Mouse (Mus musculus): ENCODE measurements around the gene Havcr2.
"Not testable (repeated sequence)": the region's sequence is repeated elsewhere in the genome, so short reads cannot be mapped to it uniquely, and the experiment has no call there.

Gene Havcr2

DNA sequence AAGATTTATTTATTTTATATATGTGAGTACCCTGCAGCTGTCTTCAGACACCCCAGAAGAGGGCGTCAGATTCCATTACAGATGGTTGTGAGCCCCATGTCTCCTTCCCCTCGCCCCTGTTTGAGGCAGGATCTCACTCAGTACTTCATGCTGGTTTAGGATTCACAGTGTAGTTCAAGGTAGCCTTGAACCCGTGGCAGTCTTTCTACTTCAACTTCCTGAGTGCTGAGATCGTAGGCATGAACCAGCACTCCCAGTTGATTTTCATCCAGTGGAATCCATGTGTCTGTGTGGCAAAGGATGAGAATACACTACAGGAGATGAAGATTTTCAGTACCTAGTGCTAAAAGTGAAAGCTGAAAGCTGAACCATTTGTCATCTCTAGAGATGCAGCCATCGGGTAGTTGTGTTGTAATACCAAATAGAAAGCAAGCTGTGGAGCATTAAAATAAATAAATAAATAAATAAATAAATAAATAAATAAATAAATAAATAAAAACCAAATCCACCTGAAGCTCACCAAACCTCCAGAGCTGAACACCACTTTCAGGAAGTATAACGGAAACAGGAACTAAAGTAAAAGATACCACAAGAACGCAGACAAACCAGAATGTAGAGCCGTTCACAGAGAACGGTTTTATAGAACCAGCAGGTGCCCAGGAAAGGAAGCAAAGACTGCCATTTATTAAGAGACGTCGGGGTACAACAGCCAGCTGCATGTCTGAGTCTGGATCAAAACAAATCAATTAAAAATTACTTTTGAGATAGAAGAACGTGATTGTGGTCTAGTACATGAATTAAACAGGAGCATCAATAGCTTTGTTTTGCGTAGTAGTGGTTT is 6.9 kb upstream of the Havcr2 start:
- in situ Hi-C loops (cut with MboI; ENCODE audit: unreplicated experiment in 2 of 2) = loop anchor here (5.0 to 10.0 kb wide), 5 partner anchors 184 to 1207 kb away; partner anchors contain the start of gene Thg1l (in 1 of the 2)

- in situ Hi-C loops (cut with MboI; ENCODE audit: unreplicated experiment in 2 of 2) = loop anchor here (5.0 to 10.0 kb wide), 5 partner anchors 183 to 1205 kb away; partner anchors contain the start of gene Thg1l (in 1 of the 2)
Measured at GRCm38 (mm10) chr11:46449461-46450080, 5.2 kb upstream of the Havcr2 start.

DNA sequence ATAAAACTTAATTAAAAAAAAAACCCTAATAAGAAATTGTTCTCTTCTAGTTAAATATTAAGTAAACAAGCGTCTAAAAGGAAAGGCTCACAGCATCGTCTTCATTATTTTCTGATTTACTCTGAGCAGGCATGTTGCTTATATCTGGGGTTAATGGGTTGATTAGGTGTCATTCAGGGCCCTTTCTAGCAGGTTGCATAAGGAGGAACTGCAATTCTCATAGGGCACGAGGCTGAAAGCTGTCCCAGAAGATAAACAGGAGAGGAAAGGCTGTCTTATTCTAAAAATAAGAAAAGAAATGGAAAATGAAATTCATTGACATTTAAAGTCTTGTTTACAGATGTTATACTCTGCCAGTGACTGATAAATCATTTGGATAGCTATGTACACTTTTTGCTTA is 5.2 kb downstream of the Havcr2 start:
- in situ Hi-C loops (cut with MboI; ENCODE audit: unreplicated experiment in 2 of 2) = no loop called here

DNA sequence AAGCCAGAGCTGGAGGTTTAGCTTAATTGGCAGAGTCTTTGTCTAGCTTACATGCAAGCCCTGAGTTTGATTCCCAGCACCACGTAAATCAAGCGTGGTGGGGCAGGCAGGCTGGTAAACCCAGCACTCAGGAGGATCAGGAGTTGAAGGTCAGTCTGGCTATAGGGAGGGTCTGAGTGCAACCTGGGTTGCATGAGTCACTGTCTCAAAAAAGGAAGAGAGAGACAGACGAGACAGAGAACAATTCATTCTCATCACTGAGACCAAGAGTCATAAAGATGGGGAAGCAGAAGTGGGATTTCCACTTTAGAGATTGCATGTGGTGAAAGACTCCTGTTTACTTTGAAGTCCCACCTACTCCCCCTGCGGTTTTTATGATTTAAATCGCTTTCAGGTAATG is 6.6 kb downstream of the Havcr2 start:
- in situ Hi-C loops (cut with MboI; ENCODE audit: unreplicated experiment in 2 of 2) = no loop called here

GRCm38 (mm10) chr11:46461931-46462330 is 7.2 kb downstream of the Havcr2 start:
- in situ Hi-C loops (cut with MboI; ENCODE audit: unreplicated experiment in 2 of 2) = no loop called here

DNA sequence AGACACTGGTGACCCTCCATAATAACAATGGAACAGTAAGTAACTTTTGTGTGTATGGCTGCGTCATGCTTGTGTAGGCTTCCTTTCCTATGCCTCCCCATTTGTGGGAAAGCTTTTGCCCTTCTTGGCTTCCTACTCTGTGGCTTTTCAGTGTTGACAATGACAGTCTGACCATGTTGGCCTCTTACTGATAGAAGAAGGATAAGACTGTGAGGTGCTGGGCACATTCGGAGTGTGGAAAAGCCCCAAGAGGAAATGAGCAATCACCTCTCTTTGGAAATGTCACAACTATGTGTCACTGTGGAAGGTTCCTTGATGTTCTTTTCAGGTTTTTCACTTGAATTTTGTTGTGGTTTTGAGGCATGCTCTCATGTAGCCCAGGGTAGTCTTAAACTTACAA is 12.1 kb downstream of the Havcr2 start:
- in situ Hi-C loops (cut with MboI; ENCODE audit: unreplicated experiment in 2 of 2) = no loop called here

- in situ Hi-C loops (cut with MboI; ENCODE audit: unreplicated experiment in 2 of 2) = no loop called here
Measured at GRCm38 (mm10) chr11:46474220-46474619, 19.5 kb downstream of the Havcr2 start.

GRCm38 (mm10) chr11:46479311-46479710 is 24.6 kb downstream of the Havcr2 start:
- in situ Hi-C loops (cut with MboI; ENCODE audit: unreplicated experiment in 2 of 2) = no loop called here

DNA sequence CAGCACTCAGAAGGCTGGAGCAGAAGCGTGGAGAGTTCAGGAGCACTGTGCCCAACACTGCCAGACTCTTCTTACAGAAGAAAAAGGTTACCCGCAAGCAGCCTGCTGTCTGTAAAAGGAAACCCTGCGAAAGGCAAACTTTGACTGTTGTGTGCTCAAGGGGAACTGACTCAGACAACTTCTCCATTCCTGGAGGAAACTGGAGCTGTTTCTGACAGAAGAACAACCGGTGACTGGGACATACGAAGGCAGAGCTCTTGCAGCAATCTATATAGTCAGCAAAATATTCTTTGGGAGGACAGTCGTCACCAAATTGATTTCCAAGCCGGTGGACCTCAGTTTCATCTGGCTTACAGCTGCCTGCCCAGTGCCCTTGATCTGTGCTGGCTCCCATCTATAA is 25.8 kb downstream of the Havcr2 start:
- in situ Hi-C loops (cut with MboI; ENCODE audit: unreplicated experiment in 2 of 2) = no loop called here

DNA sequence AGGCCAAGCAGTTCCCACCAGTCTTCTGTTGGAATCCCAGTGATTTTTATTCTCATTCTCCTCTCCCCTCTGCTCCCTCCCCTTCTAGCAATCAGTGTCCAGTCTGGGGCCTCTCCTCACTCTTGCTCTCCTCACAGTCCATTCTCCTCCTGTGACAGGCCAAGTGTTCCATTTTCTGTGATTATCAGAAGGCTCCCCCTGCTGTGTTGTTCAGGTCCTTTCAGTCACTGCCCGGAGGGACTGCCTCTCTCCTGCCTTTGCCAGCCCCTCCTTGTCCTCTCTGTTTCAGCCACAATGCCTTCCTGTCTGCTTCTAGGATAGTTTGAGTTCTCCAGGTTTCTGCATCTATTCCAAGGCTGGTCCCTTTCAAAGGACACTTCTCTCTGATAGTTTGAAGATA is 33.5 kb downstream of the Havcr2 start:
- in situ Hi-C loops (cut with MboI; ENCODE audit: unreplicated experiment in 2 of 2) = no loop called here

GRCm38 (mm10) chr11:46488650-46489049 is 33.9 kb downstream of the Havcr2 start:
- in situ Hi-C loops (cut with MboI; ENCODE audit: unreplicated experiment in 2 of 2) = no loop called here

- in situ Hi-C loops (cut with MboI; ENCODE audit: unreplicated experiment in 2 of 2) = no loop called here
Measured at GRCm38 (mm10) chr11:46507146-46507545, 52.4 kb downstream of the Havcr2 start.

- in situ Hi-C loops (cut with MboI; ENCODE audit: unreplicated experiment in 2 of 2) = no loop called here
Measured at GRCm38 (mm10) chr11:46509900-46510299, 55.2 kb downstream of the Havcr2 start.

DNA sequence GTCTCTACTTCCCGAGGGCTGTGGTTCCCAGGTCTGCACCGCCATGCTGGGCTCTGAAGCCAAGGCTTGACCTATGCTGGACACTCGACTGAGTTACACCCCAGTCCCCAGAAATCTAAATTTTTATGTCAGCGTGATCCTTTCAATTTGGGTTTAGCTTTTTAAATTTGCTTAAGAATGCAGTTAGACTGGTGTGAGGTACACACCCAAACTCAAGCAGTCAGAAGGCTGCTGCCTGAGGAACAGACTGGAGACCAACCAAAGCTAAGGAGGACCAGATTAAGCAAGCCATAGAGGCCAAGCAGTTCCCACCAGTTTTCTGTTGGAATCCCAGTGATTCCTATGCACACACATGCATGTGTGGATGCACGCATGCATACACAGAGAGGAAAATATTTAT is 66.6 kb downstream of the Havcr2 start:
- in situ Hi-C loops (cut with MboI; ENCODE audit: unreplicated experiment in 2 of 2) = not testable (repeated sequence)

DNA sequence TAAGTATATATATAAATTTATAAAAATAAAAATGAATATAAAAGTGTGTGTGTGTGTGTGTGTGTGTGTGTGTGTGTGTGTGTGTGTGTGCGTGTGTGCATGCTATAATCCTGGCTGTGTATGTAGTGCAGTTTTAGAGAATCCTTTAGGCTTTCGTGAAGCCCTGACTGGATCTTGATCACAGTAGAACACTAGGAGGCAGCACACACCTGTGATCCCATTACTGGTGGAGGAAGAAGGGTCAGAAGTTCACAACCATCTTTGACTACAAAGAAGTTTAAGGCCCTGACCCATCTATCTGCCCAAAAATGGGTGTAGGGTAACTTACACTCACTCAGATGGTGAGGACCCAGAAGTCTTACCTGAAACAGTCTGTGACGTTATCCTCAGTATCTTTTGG is 68.0 kb downstream of the Havcr2 start:
- in situ Hi-C loops (cut with MboI; ENCODE audit: unreplicated experiment in 2 of 2) = no loop called here

DNA sequence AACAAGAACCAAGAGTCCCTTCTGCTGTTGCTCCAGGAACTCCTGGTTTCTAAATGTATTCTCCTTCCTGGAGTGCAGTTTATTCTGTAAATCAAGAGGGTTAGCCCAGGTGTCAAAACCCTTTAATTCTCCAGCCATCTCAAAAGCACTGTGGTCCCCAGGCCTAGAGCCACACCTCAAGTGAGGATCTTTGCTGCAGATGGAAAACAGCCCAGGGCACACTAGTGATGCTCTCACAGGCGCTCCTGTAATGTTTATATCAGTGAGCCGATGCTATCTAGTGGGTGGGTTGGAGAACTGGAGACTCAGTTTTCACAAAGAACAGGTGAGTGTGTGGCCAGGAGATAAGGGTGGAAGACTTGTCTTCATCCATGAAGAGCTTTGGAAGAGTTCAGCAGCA is 69.2 kb downstream of the Havcr2 start, which contains the start of gene Gm12169:
Gene Gm12169 (plus strand): TSS at position 301 of the 400 bp plus-strand sequence.
- in situ Hi-C loops (cut with MboI; ENCODE audit: unreplicated experiment in 2 of 2) = no loop called here

DNA sequence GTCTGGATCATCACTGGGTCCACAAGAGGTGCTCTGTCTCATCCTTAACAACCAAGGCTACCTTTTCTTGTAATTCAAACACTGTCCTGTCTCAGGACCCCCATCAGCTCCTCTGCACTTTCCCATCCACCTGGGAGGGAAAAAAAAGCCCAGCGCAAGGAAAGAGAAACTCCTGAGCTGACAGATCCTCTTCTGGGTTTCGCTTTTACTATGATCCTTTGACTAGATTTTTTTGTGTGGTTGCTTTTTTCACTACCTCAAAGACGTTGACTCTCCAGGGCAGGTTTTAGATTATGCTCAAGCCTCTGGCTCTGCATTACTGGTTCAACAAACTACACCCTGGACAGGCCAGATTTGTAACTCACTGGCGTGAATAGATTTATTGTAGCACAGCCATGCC is 75.4 kb downstream of the Havcr2 start:
- in situ Hi-C loops (cut with MboI; ENCODE audit: unreplicated experiment in 2 of 2) = no loop called here
